Mouse (Mus musculus) kidney, adult 2 months (tissue): ENCODE data around the gene Gpd2.

Experiments
- CTCF ChIP-seq: fragments of 200-500 bp; conservative IDR thresholded peaks from 2 replicates; pipeline ENCODE4 v1.5.1; 2011; ENCODE audit warnings: low read depth, mild to moderate bottlenecking, control low read depth, low read length, moderate library complexity, mixed read lengths; ENCODE audit not compliant: insufficient read depth, insufficient read length
- POLR2A ChIP-seq: fragments of 200-500 bp; IDR thresholded peaks from one replicate; pipeline ENCODE4 v1.6.1; 2011; ENCODE audit warnings: low read depth, low read length, control low read depth

DNA sequence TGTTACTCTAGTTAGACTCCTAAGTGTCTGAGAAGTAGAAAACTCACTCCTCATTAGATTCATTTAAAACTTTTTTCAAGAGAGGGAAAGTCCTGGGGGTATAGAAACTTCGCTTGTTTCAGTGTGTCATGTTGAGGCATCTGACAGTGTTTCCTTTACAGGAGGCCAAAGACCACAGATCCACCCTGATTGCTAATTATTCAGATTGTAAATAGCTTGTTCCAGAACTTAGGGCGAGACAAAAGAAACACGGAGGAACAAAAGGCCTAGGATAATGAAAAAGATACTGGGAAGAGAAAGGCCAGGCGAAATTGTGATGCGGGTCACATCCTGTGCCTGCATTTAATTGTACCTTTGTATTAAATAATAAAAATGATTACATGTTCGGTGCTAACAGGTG is 96.0 kb downstream of the Gpd2 start:
- TF ChIP-seq POLR2A (no peak), CTCF (no peak)
